8 mouse cellular contexts compared by ENCODE assay signal in genomic region chr8:11727273-11727650, GRCm38 (mm10). TPM values are rescaled to one million over a fixed set of nuclear protein-coding genes. Genes with fewer than 3 reads are reported as not detected.
A peak's percentile ranks its signal among the peaks of the same experiment; 100 is the strongest.
DNase-seq lines count a peak whose midpoint lies in the region; ATAC-seq and TF ChIP-seq lines count a peak whose summit lies in the region.

No protein-coding gene starts in this region.

- no peak for DNase-seq in layer of hippocampus, adult 2 months (ENCODE audit: low spot score in 2 of 2)
- DNase-seq in layer of hippocampus, adult 9-10 months (ENCODE audit: low spot score): no peak
- peak; percentile 62 for DNase-seq in intestine, embryonic 14.5 days (ENCODE audit: low spot score)
- no peak for DNase-seq in neural tube, embryonic 11.5 days (ENCODE audit: low spot score)
- DNase-seq in urinary bladder, adult 18-20 months (ENCODE audit: low spot score in 2 of 2): no peak
- DNase-seq in ovary, postnatal 36 days (ENCODE audit: low spot score): no peak

- H3K27ac ChIP-seq in layer of hippocampus, adult 2 months: peak overlapping the region; percentile 97
- no peak overlapping the region for H3K27ac ChIP-seq in embryonic fibroblast, embryonic 13.5 days (ENCODE audit: insufficient read depth, low read length)
- no peak overlapping the region for H3K27ac ChIP-seq in intestine, embryonic 14.5 days (ENCODE audit: low read depth)
- peak overlapping the region; percentile 99 for H3K27ac ChIP-seq in neural tube, embryonic 11.5 days (ENCODE audit: low read depth, low read length)

- H3K4me1 ChIP-seq in embryonic fibroblast, embryonic 13.5 days (ENCODE audit: control insufficient read depth, insufficient read depth, low read length): no peaks in the 10 kb centered on the region
- no peaks in the 10 kb centered on the region; the same call in 1 of the 2 replicates for H3K4me1 ChIP-seq in intestine, embryonic 14.5 days (replicated peaks; ENCODE audit: control insufficient read depth, insufficient read depth, low read length)
- H3K4me1 ChIP-seq in neural tube, embryonic 11.5 days (ENCODE audit: control insufficient read depth, insufficient read depth, low read length): peaks cover 14% of the 10 kb centered on the region

- H3K9me3 ChIP-seq in intestine, embryonic 14.5 days (ENCODE audit: control insufficient read depth, low read length): no peaks in the 10 kb centered on the region
- H3K9me3 ChIP-seq in neural tube, embryonic 11.5 days (ENCODE audit: control insufficient read depth, low read length): no peaks in the 10 kb centered on the region

- under 1% methylated on average over 22 of the region's 22 CpGs for WGBS in intestine, embryonic 14.5 days
- WGBS in neural tube, embryonic 11.5 days: 1% methylated on average over 22 of the region's 22 CpGs

- TF ChIP-seq POLR2A in embryonic fibroblast, embryonic 13.5 days (IDR thresholded peaks at IDR 0.05; ENCODE audit: low read depth, low read length): no peak

- H3K4me3 ChIP-seq in layer of hippocampus, adult 2 months: peak overlapping the region; percentile 75
- H3K4me3 ChIP-seq in embryonic fibroblast, embryonic 13.5 days (ENCODE audit: insufficient read depth, low read length): peak overlapping the region; percentile 30; the same call in 1 of the 2 replicates
- H3K4me3 ChIP-seq in intestine, embryonic 14.5 days (ENCODE audit: low read depth, low read length): peak overlapping the region; percentile 62
- peak overlapping the region; percentile 69 for H3K4me3 ChIP-seq in neural tube, embryonic 11.5 days (ENCODE audit: low read depth, low read length)

- H3K4me2 ChIP-seq in intestine, embryonic 14.5 days (ENCODE audit: low read length): peak overlapping the region; percentile 93
- peak overlapping the region; percentile 48 for H3K4me2 ChIP-seq in neural tube, embryonic 11.5 days (ENCODE audit: low read depth)

- H3K9ac ChIP-seq in intestine, embryonic 14.5 days (ENCODE audit: low read length): peak overlapping the region; percentile 59
- H3K9ac ChIP-seq in neural tube, embryonic 11.5 days (ENCODE audit: low read length): peak overlapping the region; percentile 97

- H3K27me3 ChIP-seq in intestine, embryonic 14.5 days (replicated peaks; ENCODE audit: control insufficient read depth, insufficient read depth, low read length): peaks cover 53% of the 10 kb centered on the region
- H3K27me3 ChIP-seq in neural tube, embryonic 11.5 days (ENCODE audit: control insufficient read depth, insufficient read depth, low read length): peaks cover 5% of the 10 kb centered on the region; the same call in 1 of the 2 replicates

- H3K36me3 ChIP-seq in intestine, embryonic 14.5 days (ENCODE audit: control insufficient read depth, insufficient read depth, low read length): no peaks in the 10 kb centered on the region
- H3K36me3 ChIP-seq in neural tube, embryonic 11.5 days (ENCODE audit: control insufficient read depth, insufficient read depth, low read length): no peaks in the 10 kb centered on the region

- ATAC-seq in intestine, embryonic 14.5 days (replicated peaks; ENCODE audit: low FRiP score, low TSS enrichment, low read depth): 0 out of 2 replicates have a peak, but pooled peaks have one; percentile 6
- peak; percentile 21; the same call in 1 of the 2 replicates for ATAC-seq in neural tube, embryonic 11.5 days (ENCODE audit: insufficient read depth, low FRiP score, low TSS enrichment)
- no peak for ATAC-seq in granulocyte monocyte progenitor cell, adult 5-6 weeks (replicated peaks; ENCODE audit: poor library complexity, severe bottlenecking)

- TF ChIP-seq CTCF in layer of hippocampus, adult 2 months (conservative IDR thresholded peaks at IDR 0.05): no peak
- no peak for TF ChIP-seq CTCF in embryonic fibroblast, embryonic 13.5 days (IDR thresholded peaks at IDR 0.05; ENCODE audit: borderline replicate concordance, insufficient read depth, low read length)

RNA-seq across cellular contexts. Expression of gene Arhgef7, which starts 0.3 kb away (rescaled TPM):
- total RNA-seq in layer of hippocampus, adult 2 months (2021): 100 to 1,000 TPM; 120 to 123 TPM
- 31.5 and 40.8 TPM in 2 replicates for polyA plus RNA-seq in embryonic fibroblast, embryonic 13.5 days (2011; ENCODE audit: insufficient read length, low read depth, missing spikeins)
- 33.9 and 34.4 TPM in 2 replicates for polyA plus RNA-seq in intestine, embryonic 14.5 days (2014; fragmentation: Nextera tagmentation; extraction: Ambion mirVana)
- polyA plus RNA-seq in neural tube, embryonic 11.5 days (2014; fragmentation: Nextera tagmentation; extraction: Ambion mirVana): 66.5 and 71.1 TPM in 2 replicates
- total RNA-seq in granulocyte monocyte progenitor cell, adult 5-6 weeks (2014; fragmentation: Nextera tagmentation): 33.9 and 40.2 TPM in 2 replicates
- 14.4 and 19.8 TPM in 2 replicates for total RNA-seq in granulocyte monocyte progenitor cell, adult 5-6 weeks (2017)

RNA-seq across cellular contexts. Expression of gene 1700016D06Rik, which starts 26.4 kb away (rescaled TPM):
- not detected for total RNA-seq in layer of hippocampus, adult 2 months (2021)
- polyA plus RNA-seq in embryonic fibroblast, embryonic 13.5 days (2011; ENCODE audit: insufficient read length, low read depth, missing spikeins): not detected in 2 replicates
- not detected in 2 replicates for polyA plus RNA-seq in intestine, embryonic 14.5 days (2014; fragmentation: Nextera tagmentation; extraction: Ambion mirVana)
- polyA plus RNA-seq in neural tube, embryonic 11.5 days (2014; fragmentation: Nextera tagmentation; extraction: Ambion mirVana): not detected in 2 replicates
- total RNA-seq in granulocyte monocyte progenitor cell, adult 5-6 weeks (2014; fragmentation: Nextera tagmentation): not detected in 2 replicates
- not detected in 2 replicates for total RNA-seq in granulocyte monocyte progenitor cell, adult 5-6 weeks (2017)

Comparison
In these comparisons a context has a peak if more than half of its experiments do, and no peak if none do; other contexts are left out.
1. H3K27ac ChIP-seq: peak in layer of hippocampus, adult 2 months (single experiment) and neural tube, embryonic 11.5 days (single experiment); none in embryonic fibroblast, embryonic 13.5 days (single experiment) and intestine, embryonic 14.5 days (single experiment).
2. Peak in every context shown above with its lines, with median percentiles within 50 percentile points of each other: H3K4me3 ChIP-seq.